Comparison of ENCODE assay signal across 12 mouse cellular contexts in genomic region chr17:27804803-27805770, GRCm38 (mm10). TPM values are rescaled to one million over a fixed set of nuclear protein-coding genes. Genes with fewer than 3 reads are reported as not detected.
DNase-seq lines count a peak whose midpoint lies in the region; ATAC-seq and TF ChIP-seq lines count a peak whose summit lies in the region.
"Had no signal": no experiment of that assay in that cellular context is flagged by ENCODE, and none has a peak within 500 bp of the region (broad histone marks: within the 10 kb centered on the region; RNA-seq: fewer than 3 reads in every experiment).

No protein-coding gene starts in this region.

- no peaks in the 10 kb centered on the region for H3K9me3 ChIP-seq in limb, embryonic 14.5 days (ENCODE audit: control insufficient read depth, low read length)
- no peaks in the 10 kb centered on the region for H3K9me3 ChIP-seq in limb, embryonic 10.5 days (replicated peaks)
- no peaks in the 10 kb centered on the region for H3K9me3 ChIP-seq in hindbrain, embryonic 13.5 days

- H3K4me2 ChIP-seq in limb, embryonic 14.5 days (replicated peaks; ENCODE audit: low read depth, low read length, severe bottlenecking) = no peak overlapping the region
- H3K4me2 ChIP-seq in hindbrain, embryonic 13.5 days = no peak overlapping the region

- H3K4me3 ChIP-seq in gastrocnemius, adult 2 months = no peak overlapping the region
- no peak overlapping the region for H3K4me3 ChIP-seq in limb, embryonic 14.5 days (replicated peaks; ENCODE audit: low read length)
- no peak overlapping the region for H3K4me3 ChIP-seq in limb, embryonic 10.5 days
- H3K4me3 ChIP-seq in hindbrain, embryonic 13.5 days = no peak overlapping the region
- H3K4me3 ChIP-seq: left cerebral cortex, adult 2 months had no signal

- intact Hi-C loops in gastrocnemius, adult 2 months (cut with DNase I) = no loop called here

- no peak for TF ChIP-seq POLR2A in limb, embryonic 14.5 days (IDR thresholded peaks at IDR 0.05; ENCODE audit: borderline replicate concordance, extremely low read depth, insufficient read depth, insufficient read length)

- no peaks in the 10 kb centered on the region for H3K27me3 ChIP-seq in limb, embryonic 14.5 days (ENCODE audit: control insufficient read depth, insufficient read depth, low read length)
- no peaks in the 10 kb centered on the region for H3K27me3 ChIP-seq in limb, embryonic 10.5 days (ENCODE audit: low read depth, poor library complexity, severe bottlenecking)
- H3K27me3 ChIP-seq in hindbrain, embryonic 13.5 days = no peaks in the 10 kb centered on the region

- ATAC-seq in limb, embryonic 14.5 days (ENCODE audit: low FRiP score, low read depth) = no peak
- no peak for ATAC-seq in hindbrain, embryonic 13.5 days (ENCODE audit: low FRiP score)

- TF ChIP-seq CTCF in gastrocnemius, adult 2 months (IDR thresholded peaks at IDR 0.05) = no peak

- 84% methylated on average over 10 of the region's 10 CpGs for WGBS in limb, embryonic 14.5 days
- 84% methylated on average over 10 of the region's 10 CpGs for whole genome bisulfite sequencing in limb, embryonic 10.5 days
- 93% methylated on average over 10 of the region's 10 CpGs for WGBS in hindbrain, embryonic 13.5 days

- DNase-seq in gastrocnemius, adult 2 months = peak; percentile 40
- no peak for DNase-seq in gastrocnemius, postnatal 10 days
- DNase-seq in limb, embryonic 14.5 days (ENCODE audit: low spot score) = no peak
- no peak for DNase-seq in limb, embryonic 10.5 days (ENCODE audit: low spot score)
- DNase-seq in MN1 (ENCODE audit: low spot score) = peak; percentile 30
- peak; percentile 77 for DNase-seq in cerebellum, adult 9-10 months
- no peak for DNase-seq in spleen, postnatal 10 days (ENCODE audit: low spot score in 2 of 2)
- DNase-seq: gastrocnemius, postnatal 36 days; lung, postnatal 36 days; right cerebral cortex, postnatal 25 days had no signal

- no peaks in the 10 kb centered on the region for H3K36me3 ChIP-seq in limb, embryonic 14.5 days (ENCODE audit: control insufficient read depth, insufficient read depth, low read length)
- peaks cover 6% of the 10 kb centered on the region; the same call in 1 of the 2 replicates for H3K36me3 ChIP-seq in limb, embryonic 10.5 days
- no peaks in the 10 kb centered on the region for H3K36me3 ChIP-seq in hindbrain, embryonic 13.5 days

- peaks cover 29% of the 10 kb centered on the region for H3K4me1 ChIP-seq in limb, embryonic 14.5 days (ENCODE audit: control insufficient read depth, insufficient read depth, low read length)
- H3K4me1 ChIP-seq in limb, embryonic 10.5 days = peaks cover 25% of the 10 kb centered on the region
- H3K4me1 ChIP-seq in hindbrain, embryonic 13.5 days (replicated peaks) = peaks cover 15% of the 10 kb centered on the region

- 0 out of 2 replicates have a peak overlapping the region, but pooled peaks have one; percentile 4 for H3K9ac ChIP-seq in limb, embryonic 14.5 days (ENCODE audit: low read depth, low read length, severe bottlenecking)
- no peak overlapping the region for H3K9ac ChIP-seq in hindbrain, embryonic 13.5 days

- peak overlapping the region; percentile 77 for H3K27ac ChIP-seq in gastrocnemius, adult 2 months
- 0 out of 2 replicates have a peak overlapping the region, but pooled peaks have one; percentile 19 for H3K27ac ChIP-seq in limb, embryonic 14.5 days (replicated peaks; ENCODE audit: low read depth, low read length)
- no peak overlapping the region for H3K27ac ChIP-seq in limb, embryonic 10.5 days
- no peak overlapping the region for H3K27ac ChIP-seq in hindbrain, embryonic 13.5 days
- H3K27ac ChIP-seq: left cerebral cortex, adult 2 months had no signal

RNA-seq across cellular contexts. Expression of gene D17Wsu92e, which starts 15.4 kb away (rescaled TPM):
- 100 to 1,000 TPM; 182 to 201 TPM for total RNA-seq in gastrocnemius, adult 2 months (2021)
- 10 to 100 TPM; 76.7 to 78.6 TPM for total RNA-seq in gastrocnemius, postnatal 10 days (2021)
- 60.1 and 65.2 TPM in 2 replicates for polyA plus RNA-seq in limb, embryonic 14.5 days (2012; rRNA removed)
- polyA plus RNA-seq in limb, embryonic 14.5 days (2014; fragmentation: Nextera tagmentation; extraction: Ambion mirVana) = 20.3 and 21.3 TPM in 2 replicates
- polyA plus RNA-seq in limb, embryonic 10.5 days (2016; fragmentation: Nextera tagmentation; extraction: Ambion mirVana) = 15.3 and 17.6 TPM in 2 replicates
- 10.0 and 10.1 TPM in 2 replicates for polyA plus RNA-seq in hindbrain, embryonic 13.5 days (2015; fragmentation: Nextera tagmentation; extraction: Ambion mirVana)

RNA-seq across cellular contexts. Expression of gene Snrpc, which starts 32.9 kb away (rescaled TPM):
- 10 to 100 TPM; 68.3 to 71.2 TPM for total RNA-seq in gastrocnemius, adult 2 months (2021)
- total RNA-seq in gastrocnemius, postnatal 10 days (2021) = 10 to 100 TPM; 93.1 to 94.1 TPM
- polyA plus RNA-seq in limb, embryonic 14.5 days (2012; rRNA removed) = 228 and 238 TPM in 2 replicates
- polyA plus RNA-seq in limb, embryonic 14.5 days (2014; fragmentation: Nextera tagmentation; extraction: Ambion mirVana) = 286 and 308 TPM in 2 replicates
- 425 and 451 TPM in 2 replicates for polyA plus RNA-seq in limb, embryonic 10.5 days (2016; fragmentation: Nextera tagmentation; extraction: Ambion mirVana)
- 260 and 270 TPM in 2 replicates for polyA plus RNA-seq in hindbrain, embryonic 13.5 days (2015; fragmentation: Nextera tagmentation; extraction: Ambion mirVana)

RNA-seq across cellular contexts. Expression of gene Uhrf1bp1, which starts 51.2 kb away (rescaled TPM):
- 10 to 100 TPM; 25.9 to 26.0 TPM for total RNA-seq in gastrocnemius, adult 2 months (2021)
- total RNA-seq in gastrocnemius, postnatal 10 days (2021) = 10 to 100 TPM; 15.0 to 20.4 TPM
- 13.5 and 15.6 TPM in 2 replicates for polyA plus RNA-seq in limb, embryonic 14.5 days (2012; rRNA removed)
- polyA plus RNA-seq in limb, embryonic 14.5 days (2014; fragmentation: Nextera tagmentation; extraction: Ambion mirVana) = 8.0 TPM in 2 replicates
- 9.3 and 10.0 TPM in 2 replicates for polyA plus RNA-seq in limb, embryonic 10.5 days (2016; fragmentation: Nextera tagmentation; extraction: Ambion mirVana)
- polyA plus RNA-seq in hindbrain, embryonic 13.5 days (2015; fragmentation: Nextera tagmentation; extraction: Ambion mirVana) = 5.6 and 6.7 TPM in 2 replicates

Comparison
In these comparisons a context has a peak if more than half of its experiments do, and no peak if none do; other contexts are left out.
1. DNase-seq: peak in gastrocnemius, adult 2 months (single experiment), MN1 (single experiment) and cerebellum, adult 9-10 months (single experiment); none in gastrocnemius, postnatal 10 days (single experiment), limb, embryonic 14.5 days (single experiment), limb, embryonic 10.5 days (single experiment) and spleen, postnatal 10 days (0 of 2).
2. H3K27ac ChIP-seq: peak in gastrocnemius, adult 2 months (single experiment) and limb, embryonic 14.5 days (single experiment); none in limb, embryonic 10.5 days (single experiment) and hindbrain, embryonic 13.5 days (single experiment).